Mouse (Mus musculus) CH12.LX (cell line): Measurements from ENCODE around the gene AC134908.4.

ENCODE experiments used
- POLR2A ChIP-seq: IDR thresholded peaks from 2 replicates; pipeline ENCODE4 v1.6.1; 2011; ENCODE audit warnings: low read depth, mild to moderate bottlenecking, improper control_type of control experiment, low read length
- USF1 ChIP-seq: IDR thresholded peaks from 2 replicates; pipeline ENCODE4 v1.6.1; 2014; ENCODE audit warnings: low read depth, mild to moderate bottlenecking, inconsistent platforms, low read length, improper control_type of control experiment

GRCm38 (mm10) chr17:25825984-25826570 is 30.6 kb upstream of the AC134908.4 start:
- TF ChIP-seq POLR2A: no peak
- no peak for TF ChIP-seq USF1
